Mouse (Mus musculus): ENCODE measurements around the gene Zfyve27. TPM values are rescaled to one million over a fixed set of nuclear protein-coding genes. Genes with fewer than 3 reads are reported as not detected.

Gene Zfyve27
- polyA plus RNA-seq, 1 experiment from 2014 or later, result 23.7 TPM

Other genes starting within 250 kb of the Zfyve27 start
- gene Exosc1, start 230.5 kb upstream of the Zfyve27 start, polyA plus RNA-seq (2014; fragmentation: Nextera tagmentation; extraction: Ambion mirVana), result 61.3 and 67.0 TPM in 2 replicates
- gene Zdhhc16, start 230.5 kb upstream of the Zfyve27 start, polyA plus RNA-seq (2014; fragmentation: Nextera tagmentation; extraction: Ambion mirVana), result 66.8 and 69.2 TPM in 2 replicates
- gene Mms19, start 182.8 kb upstream of the Zfyve27 start, polyA plus RNA-seq (2014; fragmentation: Nextera tagmentation; extraction: Ambion mirVana), result 29.0 and 35.1 TPM in 2 replicates
- gene Ubtd1, start 182.2 kb upstream of the Zfyve27 start, polyA plus RNA-seq (2014; fragmentation: Nextera tagmentation; extraction: Ambion mirVana), result 9.9 and 11.2 TPM in 2 replicates
- gene Ankrd2, start 128.0 kb upstream of the Zfyve27 start, polyA plus RNA-seq (2014; fragmentation: Nextera tagmentation; extraction: Ambion mirVana), result 0.45 and 0.48 TPM in 2 replicates
- gene Hoga1, start 118.3 kb upstream of the Zfyve27 start, polyA plus RNA-seq (2014; fragmentation: Nextera tagmentation; extraction: Ambion mirVana), result 0.49 and 1.4 TPM in 2 replicates
- not detected in 2 replicates for gene 4933411K16Rik, start 111.7 kb upstream of the Zfyve27 start, polyA plus RNA-seq (2014; fragmentation: Nextera tagmentation; extraction: Ambion mirVana)
- gene Morn4, start 77.6 kb upstream of the Zfyve27 start, polyA plus RNA-seq (2014; fragmentation: Nextera tagmentation; extraction: Ambion mirVana), result 72.0 and 78.9 TPM in 2 replicates
- 28.9 and 29.6 TPM in 2 replicates for gene Pi4k2a, start 73.5 kb upstream of the Zfyve27 start, polyA plus RNA-seq (2014; fragmentation: Nextera tagmentation; extraction: Ambion mirVana)
- gene Avpi1, start 34.9 kb upstream of the Zfyve27 start, polyA plus RNA-seq (2014; fragmentation: Nextera tagmentation; extraction: Ambion mirVana), result 13.0 and 13.6 TPM in 2 replicates
- gene Marveld1, start 16.6 kb upstream of the Zfyve27 start, polyA plus RNA-seq (2014; fragmentation: Nextera tagmentation; extraction: Ambion mirVana), result 9.2 and 10.1 TPM in 2 replicates
- 3.3 and 4.1 TPM in 2 replicates for gene Sfrp5, start 38.3 kb downstream of the Zfyve27 start, polyA plus RNA-seq (2014; fragmentation: Nextera tagmentation; extraction: Ambion mirVana)
- gene Golga7b, start 83.6 kb downstream of the Zfyve27 start, polyA plus RNA-seq (2014; fragmentation: Nextera tagmentation; extraction: Ambion mirVana), result 5.5 and 6.1 TPM in 2 replicates

All from neural tube, embryonic 11.5 days (tissue).